Mouse (Mus musculus): Measurements from ENCODE around the gene Cops3.
"Not testable (repeated sequence)": the region's sequence is repeated elsewhere in the genome, so short reads cannot be mapped to it uniquely, and the experiment has no call there.

Gene Cops3

GRCm38 (mm10) chr11:59839459-59840126, at the start of gene Cops3:
Gene Cops3 (minus strand): TSS chr11:59839838.
- DNase-seq (ENCODE audit: low read depth) = peak; percentile 98

- DNase-seq (ENCODE audit: low read depth) = no peak
Measured at GRCm38 (mm10) chr11:59888151-59888550, 48.5 kb upstream of the Cops3 start.

- DNase-seq (ENCODE audit: low read depth) = no peak
Measured at GRCm38 (mm10) chr11:59886952-59887351, 47.3 kb upstream of the Cops3 start.

DNA sequence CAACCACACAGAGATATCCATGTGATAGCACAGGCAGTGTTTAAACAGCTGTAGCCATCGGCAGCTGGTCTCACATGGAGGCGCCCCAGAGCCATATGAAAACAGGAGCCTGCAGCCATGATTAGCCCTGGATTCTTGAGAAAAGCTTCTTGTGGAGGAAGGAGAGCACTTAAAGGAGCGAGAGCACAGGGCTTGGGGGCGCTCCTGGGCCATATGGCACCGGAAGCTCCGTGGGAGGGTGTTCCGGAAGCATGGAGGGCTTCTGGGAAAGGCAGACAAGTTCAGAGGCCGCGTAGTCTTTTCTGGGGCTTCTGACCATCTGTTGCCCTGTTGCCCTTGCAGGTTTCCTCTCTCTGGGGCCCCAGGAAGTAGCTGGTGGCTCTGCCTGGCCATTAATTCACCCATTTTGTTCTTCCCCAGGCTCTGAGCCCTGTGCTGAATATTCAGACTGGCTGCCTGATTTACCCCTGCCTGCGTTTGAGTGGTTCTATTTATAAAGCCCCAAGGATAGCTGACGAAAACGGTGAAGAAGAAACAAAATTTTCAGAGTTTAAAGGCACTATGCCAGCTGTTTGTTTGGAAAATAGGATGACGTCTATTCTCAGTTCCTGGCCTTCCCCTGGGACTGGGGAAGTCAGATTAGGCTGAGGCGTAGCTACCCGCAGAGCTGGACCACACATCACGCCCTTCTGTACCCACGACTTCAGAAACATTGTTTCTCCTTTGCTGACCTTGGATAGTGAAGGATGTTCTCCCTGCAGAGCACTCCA, 45.8 kb upstream of the Cops3 start:
- peak; percentile 95 for DNase-seq (ENCODE audit: low read depth)

DNA sequence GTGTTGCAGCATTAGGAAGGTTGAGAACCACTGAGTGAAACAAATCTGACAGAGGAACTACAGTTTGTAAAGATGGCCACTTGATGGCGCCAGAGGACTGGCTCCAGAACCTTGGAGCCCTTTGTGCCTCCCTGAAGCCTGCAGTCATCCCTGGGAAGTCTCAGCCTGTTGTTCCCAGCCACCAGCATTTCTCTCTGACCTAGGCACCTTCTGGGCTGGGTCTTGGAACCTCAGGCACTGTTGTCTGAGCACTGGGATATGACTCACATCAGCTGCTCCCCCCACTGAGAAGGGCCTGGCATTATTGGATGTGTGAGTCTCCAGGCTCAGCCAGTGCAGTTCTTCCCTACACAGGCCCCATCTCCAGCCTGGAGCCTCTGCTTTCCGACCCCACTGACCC, 40.4 kb upstream of the Cops3 start:
- DNase-seq (ENCODE audit: low read depth) = peak; percentile 82

- DNase-seq (ENCODE audit: low read depth) = peak; percentile 62
Measured at GRCm38 (mm10) chr11:59872124-59872523, 32.5 kb upstream of the Cops3 start.

DNA sequence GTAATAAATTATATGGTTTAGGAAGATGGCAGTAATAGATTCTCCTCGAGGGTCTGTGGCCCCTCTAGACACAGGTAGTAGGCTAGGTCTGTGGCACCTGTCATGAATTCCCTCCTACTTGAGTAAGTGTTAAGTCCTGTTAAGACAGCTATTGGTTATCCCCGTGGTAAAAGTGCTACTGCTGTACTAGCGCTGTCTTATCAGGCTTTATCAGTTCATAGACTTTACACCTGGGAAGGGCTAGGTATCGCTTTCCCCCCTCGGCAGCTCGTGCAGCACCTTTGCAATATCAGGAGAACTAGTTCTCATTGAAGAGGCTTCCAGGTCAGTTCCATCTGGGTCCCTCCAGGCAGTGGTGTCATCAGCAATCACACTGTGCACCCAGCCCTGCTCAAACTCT, 24.7 kb upstream of the Cops3 start:
- no peak for DNase-seq (ENCODE audit: low read depth)

DNA sequence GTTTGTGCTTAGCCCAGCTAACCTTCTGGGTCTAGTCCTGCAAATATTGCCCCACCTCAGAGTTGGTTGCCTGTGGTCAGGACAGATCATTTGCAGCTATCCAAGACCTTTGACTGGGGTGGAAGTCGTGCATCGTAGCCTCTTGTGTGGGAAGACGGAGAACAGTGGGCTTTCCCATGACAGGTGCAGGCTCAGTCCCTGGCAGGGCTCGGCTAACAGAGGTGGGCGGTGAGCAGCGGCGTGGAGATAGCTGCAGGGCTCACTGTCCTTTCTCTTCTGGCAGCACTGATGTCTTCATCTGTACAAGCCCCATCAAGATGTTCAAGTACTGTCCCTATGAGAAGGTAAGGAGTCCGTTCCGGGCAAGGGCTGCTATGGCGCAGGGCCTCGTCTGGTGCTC, 20.8 kb upstream of the Cops3 start:
- no peak for DNase-seq (ENCODE audit: low read depth)

DNA sequence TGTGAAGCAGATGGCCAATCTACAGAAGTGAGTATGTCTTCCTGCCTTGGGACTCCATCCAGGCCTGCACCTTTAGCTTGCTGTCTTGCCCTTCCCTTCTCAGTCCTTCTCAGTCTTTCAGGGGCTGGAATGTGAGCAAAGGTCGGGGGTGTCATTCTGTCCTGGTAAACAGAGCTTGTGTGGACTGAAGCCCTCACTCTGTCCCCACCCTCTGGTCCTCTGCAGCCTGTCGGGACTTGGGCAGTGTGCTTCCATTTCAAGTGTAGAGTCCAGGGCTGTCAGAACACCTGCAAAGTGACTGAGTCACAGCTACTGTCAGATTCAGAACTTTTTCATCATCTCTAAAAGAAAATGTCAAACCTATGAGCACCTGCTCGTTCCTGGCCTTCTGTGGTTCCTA, 13.2 kb upstream of the Cops3 start:
- DNase-seq (ENCODE audit: low read depth) = no peak

DNA sequence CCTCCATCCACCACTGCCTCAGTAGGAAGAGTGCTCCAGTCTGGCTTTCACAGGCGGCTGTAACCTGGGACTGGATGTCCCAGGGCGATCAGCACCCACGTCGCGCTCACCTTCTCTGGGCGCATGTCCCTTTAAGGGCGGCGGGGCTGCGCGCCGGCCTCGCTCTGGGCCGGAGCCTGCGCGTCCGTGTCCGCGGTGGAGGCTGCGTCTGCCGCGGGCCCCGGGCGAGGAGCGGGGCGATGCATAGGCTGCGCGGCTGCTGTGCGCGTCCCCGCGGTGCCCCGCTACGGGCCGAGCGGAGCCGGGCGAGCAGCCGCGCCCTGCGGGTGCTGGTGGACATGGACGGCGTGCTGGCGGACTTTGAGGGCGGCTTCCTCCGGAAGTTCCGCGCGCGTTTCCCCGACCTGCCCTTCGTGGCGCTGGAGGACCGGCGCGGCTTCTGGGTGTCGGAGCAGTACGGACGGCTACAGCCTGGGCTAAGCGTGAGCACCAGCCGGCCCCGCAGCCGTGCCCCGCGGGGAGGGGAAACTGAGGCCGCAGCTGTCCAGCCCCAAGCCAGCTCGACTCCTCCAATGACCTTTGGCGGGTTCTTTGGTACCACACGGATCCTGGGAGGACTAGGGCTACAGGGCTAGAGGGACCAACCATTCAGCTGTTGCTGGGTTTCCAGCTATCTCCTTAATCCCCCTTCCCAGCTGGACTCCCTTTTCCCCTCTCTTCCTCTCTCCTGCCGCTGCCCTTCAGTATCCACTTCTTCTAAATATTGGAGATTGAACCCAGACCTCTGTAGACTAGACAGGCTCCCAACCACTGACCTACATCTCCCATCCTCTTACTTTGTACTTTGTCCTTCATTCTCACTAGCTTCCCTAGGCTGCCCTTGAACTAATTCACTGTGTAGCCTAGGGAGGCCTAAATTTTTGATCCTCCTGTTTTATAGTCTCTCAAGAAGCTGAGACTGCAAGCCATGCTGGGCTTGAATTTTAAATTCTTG, 8.6 kb upstream of the Cops3 start:
- DNase-seq (ENCODE audit: low read depth) = peak; percentile 62

GRCm38 (mm10) chr11:59847131-59847530, 7.5 kb upstream of the Cops3 start:
- peak; percentile 88 for DNase-seq (ENCODE audit: low read depth)

GRCm38 (mm10) chr11:59846311-59846710, 6.7 kb upstream of the Cops3 start:
- no peak for DNase-seq (ENCODE audit: low read depth)

DNA sequence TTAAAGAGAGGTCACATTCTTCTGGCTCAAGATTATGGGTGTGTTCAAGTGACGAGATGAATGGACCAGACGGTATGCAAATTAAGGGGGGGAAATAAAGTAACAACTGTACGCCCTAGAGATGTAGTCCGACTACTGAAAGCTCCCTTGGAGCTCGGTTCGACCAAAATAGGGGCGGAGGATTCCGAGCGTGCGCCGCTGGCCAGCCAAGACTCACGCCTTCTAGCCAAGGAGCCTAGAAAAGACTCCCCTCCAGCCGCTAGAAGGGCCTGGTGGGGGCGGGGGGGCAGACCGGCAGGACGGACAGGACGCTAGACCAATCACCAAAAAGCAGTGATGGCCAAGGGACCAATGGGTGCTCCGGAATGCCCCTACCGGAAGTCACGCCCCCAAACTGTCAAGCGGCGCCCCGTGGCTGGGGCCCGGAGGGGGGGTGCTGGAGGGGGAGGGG, 605 bp downstream of the Cops3 start, which contains the start of gene Nt5m:
Gene Nt5m (plus strand): TSS at position 440 of the 451 bp plus-strand sequence.
- DNase-seq (ENCODE audit: low read depth) = peak; percentile 97

DNA sequence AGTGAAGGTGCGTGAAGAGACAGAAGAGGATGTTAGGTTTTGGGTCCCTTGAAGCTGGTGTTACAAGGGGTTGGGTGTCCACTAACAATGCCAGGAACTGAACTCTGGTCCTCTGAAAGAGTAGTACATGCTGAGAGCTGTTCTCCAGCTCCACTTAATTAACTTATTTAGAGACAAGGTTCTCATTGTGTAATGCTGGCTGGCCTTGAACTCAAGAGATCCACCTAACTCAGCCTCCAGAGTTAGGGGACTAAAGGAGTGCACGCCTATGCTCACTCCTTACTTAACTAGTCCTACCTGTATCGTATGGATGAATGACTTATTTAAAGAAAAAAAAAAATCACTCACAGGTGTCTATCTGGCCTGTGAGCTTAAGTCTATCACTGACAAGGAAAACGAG, 1.2 kb downstream of the Cops3 start:
- DNase-seq (ENCODE audit: low read depth) = peak; percentile 9

GRCm38 (mm10) chr11:59837789-59838188, 1.8 kb downstream of the Cops3 start:
- DNase-seq (ENCODE audit: low read depth) = not testable (repeated sequence)

GRCm38 (mm10) chr11:59821625-59822024, 18.0 kb downstream of the Cops3 start:
- DNase-seq (ENCODE audit: low read depth) = no peak

DNA sequence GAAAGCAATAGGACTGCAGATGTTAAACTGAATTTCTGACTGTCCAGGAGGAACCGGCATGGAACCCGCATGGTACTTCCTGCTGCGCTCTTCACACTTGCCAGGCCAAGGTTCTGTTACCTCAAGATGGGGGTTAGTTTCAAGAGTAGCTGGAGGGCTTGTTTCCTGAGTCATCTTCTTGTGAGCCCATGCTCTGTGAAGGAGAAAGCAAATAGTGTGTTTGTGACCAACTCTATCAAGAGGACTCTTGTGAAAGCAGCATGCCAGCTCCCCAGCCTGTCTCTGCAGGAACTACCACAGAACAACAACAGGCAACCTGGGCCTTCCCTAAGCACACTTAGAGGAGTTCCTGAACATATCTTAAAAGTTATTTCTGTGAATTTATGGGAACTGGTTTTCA, 21.7 kb downstream of the Cops3 start:
- DNase-seq (ENCODE audit: low read depth) = no peak

- no peak for DNase-seq (ENCODE audit: low read depth)
Measured at GRCm38 (mm10) chr11:59815482-59816065, 24.1 kb downstream of the Cops3 start.

- no peak for DNase-seq (ENCODE audit: low read depth)
Measured at GRCm38 (mm10) chr11:59814936-59815335, 24.7 kb downstream of the Cops3 start.

DNA sequence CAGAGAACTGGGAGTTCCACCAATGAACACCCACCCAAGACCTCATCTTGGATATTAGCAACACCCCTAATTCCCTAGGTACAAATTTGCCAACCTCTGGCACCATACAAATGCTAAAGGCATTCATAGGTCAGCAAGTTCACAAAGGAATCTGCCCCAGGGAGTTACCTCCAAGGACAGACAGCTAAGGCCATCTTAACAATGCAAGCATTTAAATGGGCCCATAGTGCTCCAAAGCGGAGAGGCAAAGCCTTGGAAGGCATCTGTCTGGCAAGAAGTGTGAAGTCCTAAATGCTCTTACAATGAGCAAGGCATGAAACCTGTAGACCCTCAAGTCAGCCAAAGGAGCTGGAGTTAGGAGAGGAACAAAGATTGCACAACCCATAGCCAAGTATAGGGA, 25.3 kb downstream of the Cops3 start:
- DNase-seq (ENCODE audit: low read depth) = no peak

DNA sequence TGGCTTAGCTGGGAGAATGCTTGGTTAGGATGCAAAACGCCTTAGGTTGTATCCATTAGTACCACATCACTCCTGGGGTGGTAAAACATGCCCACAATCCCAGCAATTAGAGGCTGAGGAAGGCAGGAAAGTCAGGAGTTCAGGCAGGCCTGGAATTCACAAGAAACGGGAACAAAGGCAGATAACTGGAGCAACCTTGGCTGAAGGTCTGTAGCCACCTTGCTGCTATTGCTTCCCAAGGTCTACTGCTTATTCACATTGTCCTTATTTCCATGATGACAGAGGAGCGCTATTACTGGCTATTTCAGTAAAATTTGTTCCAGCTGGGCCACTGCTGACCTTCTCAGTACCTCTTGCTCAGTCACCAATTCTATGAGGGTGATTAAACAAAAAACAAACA, 26.4 kb downstream of the Cops3 start:
- DNase-seq (ENCODE audit: low read depth) = no peak

GRCm38 (mm10) chr11:59811211-59811610, 28.4 kb downstream of the Cops3 start:
- DNase-seq (ENCODE audit: low read depth) = no peak

Data from 416B (cell line).